Mouse (Mus musculus) CH12F3 (cell line): ENCODE measurements at regions not wholly inside any gene's neighbourhood (a gene's known extent, or its start where the extent isn't known, plus 50 kb on each side); places are given as distances from the start of the nearest gene placed in this dataset.

Experiments used
- in situ Hi-C: fragments of 300-500 bp; cut with MboI; formaldehyde crosslinking; loops from 2 replicates; pipeline ENCODE4 v1.14.3; 2020; ENCODE audit warnings: low sequenced_read_pairs

- in situ Hi-C loops = no loop called here
Observed at GRCm38 (mm10) chr13:47716265-47716664, 544.8 kb upstream of the Id4 start.

- in situ Hi-C loops = no loop called here
Observed at GRCm38 (mm10) chr13:47720645-47721044, 540.4 kb upstream of the Id4 start.

- in situ Hi-C loops = no loop called here
Observed at GRCm38 (mm10) chr13:47734415-47734814, 526.6 kb upstream of the Id4 start.

GRCm38 (mm10) chr13:47735426-47736063, 525.5 kb upstream of the Id4 start:
- in situ Hi-C loops = no loop called here

GRCm38 (mm10) chr13:47748906-47749305, 512.1 kb upstream of the Id4 start:
- in situ Hi-C loops = no loop called here

GRCm38 (mm10) chr13:47751033-47751432, 510.0 kb upstream of the Id4 start:
- in situ Hi-C loops = no loop called here

- in situ Hi-C loops = no loop called here
Observed at GRCm38 (mm10) chr13:47764802-47765597, 496.0 kb upstream of the Id4 start.

GRCm38 (mm10) chr13:47768963-47769527, 492.0 kb upstream of the Id4 start:
- in situ Hi-C loops = no loop called here

- in situ Hi-C loops = no loop called here
Observed at GRCm38 (mm10) chr13:47777206-47778099, 483.6 kb upstream of the Id4 start.

GRCm38 (mm10) chr13:47778218-47779009, 482.6 kb upstream of the Id4 start:
- in situ Hi-C loops = no loop called here

- in situ Hi-C loops = no loop called here
Observed at GRCm38 (mm10) chr13:47784406-47784805, 476.6 kb upstream of the Id4 start.

- in situ Hi-C loops = no loop called here
Observed at GRCm38 (mm10) chr13:47797859-47798258, 463.2 kb upstream of the Id4 start.

GRCm38 (mm10) chr13:47811711-47812415, 449.2 kb upstream of the Id4 start:
- in situ Hi-C loops = no loop called here

GRCm38 (mm10) chr13:47818924-47819564, 442.0 kb upstream of the Id4 start:
- in situ Hi-C loops = no loop called here

GRCm38 (mm10) chr13:47836491-47836890, 424.5 kb upstream of the Id4 start:
- in situ Hi-C loops = no loop called here

GRCm38 (mm10) chr13:47842418-47842817, 418.6 kb upstream of the Id4 start:
- in situ Hi-C loops = no loop called here

- in situ Hi-C loops = no loop called here
Observed at GRCm38 (mm10) chr13:47843011-47843410, 418.0 kb upstream of the Id4 start.

GRCm38 (mm10) chr13:47843541-47844267, 417.3 kb upstream of the Id4 start:
- in situ Hi-C loops = no loop called here

- in situ Hi-C loops = no loop called here
Observed at GRCm38 (mm10) chr13:47846713-47847112, 414.3 kb upstream of the Id4 start.
